Mouse (Mus musculus): Measurements from ENCODE around the gene Ndufs5.

DNA sequence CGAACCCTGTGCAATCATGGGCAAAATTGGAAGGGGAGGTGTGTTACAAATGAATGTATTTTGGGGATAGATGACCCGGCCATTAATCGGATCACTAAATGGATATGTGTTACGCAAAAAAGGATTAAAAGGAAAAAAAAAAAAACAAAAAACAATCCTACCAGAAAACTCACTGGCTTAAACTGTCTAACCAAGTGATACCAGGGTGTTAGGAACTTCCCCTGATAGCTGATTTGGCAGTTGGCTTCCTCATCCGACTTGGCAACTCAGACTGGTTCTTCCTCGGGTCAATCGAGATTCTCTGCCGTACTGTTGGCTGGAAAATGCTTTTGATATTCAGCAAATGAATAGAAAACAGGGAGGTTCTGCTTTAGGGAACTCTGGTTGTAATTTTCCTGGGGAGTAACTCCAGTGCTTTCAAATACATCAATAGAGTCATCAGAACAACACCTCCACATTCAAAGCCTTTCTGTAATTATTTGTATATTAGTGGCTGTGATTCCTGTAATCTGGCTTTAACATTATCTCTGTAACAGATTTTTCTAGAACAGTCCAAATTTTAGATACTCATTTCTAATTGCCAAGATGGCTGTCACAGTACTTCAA is 32.8 kb upstream of the Ndufs5 start:
- TF ChIP-seq CTCF (IDR thresholded peaks at IDR 0.05; ENCODE audit: extremely low read depth, insufficient read length, insufficient replicate concordance, low read depth, low read length) (no peak), POLR2A (IDR thresholded peaks at IDR 0.05; ENCODE audit: low read depth, low read length) (no peak)

All from small intestine, adult 2 months (tissue).